Mouse (Mus musculus) C2C12 (cell line): ENCODE measurements around the gene Sf1. TPM values are rescaled to one million over a fixed set of nuclear protein-coding genes. Genes with fewer than 3 reads are reported as not detected.

Experiments
- H3K27me3 ChIP-seq: one replicate; pipeline ENCODE4 v1.6.1; 2011; ENCODE audit not compliant: control insufficient read depth, insufficient read depth, insufficient read length
- H3K36me3 ChIP-seq: one replicate; pipeline ENCODE4 v1.6.1; 2011; ENCODE audit not compliant: control insufficient read depth, insufficient read depth
- H3K4me3 ChIP-seq: one replicate; pipeline ENCODE4 v1.5.1; 2011; ENCODE audit warnings: mild to moderate bottlenecking, control low read depth; ENCODE audit not compliant: poor library complexity, insufficient read depth, severe bottlenecking
- H3K79me2 ChIP-seq: one replicate; pipeline ENCODE4 v1.6.1; 2011; ENCODE audit not compliant: control insufficient read depth, insufficient read depth
- H3K79me3 ChIP-seq: one replicate; pipeline ENCODE4 v1.6.1; 2011; ENCODE audit warnings: low read depth, control low read depth
- H3ac ChIP-seq: one replicate; pipeline ENCODE3; 2011; ENCODE audit warnings: low read depth; ENCODE audit not compliant: control insufficient read depth, insufficient read length
- CEBPB ChIP-seq: IDR thresholded peaks from one replicate; pipeline ENCODE4 v1.6.1; 2011; ENCODE audit warnings: low read depth, mild to moderate bottlenecking, control low read depth, moderate library complexity
- CTCF ChIP-seq: IDR thresholded peaks from one replicate; pipeline ENCODE4 v1.5.1; 2011; ENCODE audit not compliant: control insufficient read depth, insufficient read depth, insufficient read length
- FOSL1 ChIP-seq: IDR thresholded peaks from one replicate; pipeline ENCODE4 v1.8.0; 2011; ENCODE audit warnings: mild to moderate bottlenecking, low read length; ENCODE audit not compliant: poor library complexity, insufficient read depth, severe bottlenecking
- MAX ChIP-seq: IDR thresholded peaks from one replicate; pipeline ENCODE4 v1.6.1; 2011; ENCODE audit warnings: mild to moderate bottlenecking, control low read depth
- MYOD1 ChIP-seq: IDR thresholded peaks from one replicate; pipeline ENCODE4 v1.6.1; 2011; ENCODE audit warnings: low read depth; ENCODE audit not compliant: control insufficient read depth, insufficient read length
- MYOG ChIP-seq: IDR thresholded peaks from one replicate; pipeline ENCODE4 v1.6.1; 2011; ENCODE audit not compliant: control insufficient read depth, insufficient read length; ENCODE audit errors: extremely low read depth
- USF1 ChIP-seq: IDR thresholded peaks from one replicate; pipeline ENCODE4 v1.6.1; 2011; ENCODE audit warnings: low read depth, mild to moderate bottlenecking, control low read depth, moderate library complexity
- polyA plus RNA-seq: library from polyadenylated mRNA; unstranded; fragments of >200 nt; fragmentation: generic; extraction: Trizol; gene quantifications from one replicate; pipeline ENCODE4 v1.2.1, GENCODE M21; 2012; ENCODE audit warnings: missing spikeins

Gene Sf1
- polyA plus RNA-seq, 1 experiment = 138 TPM

DNA sequence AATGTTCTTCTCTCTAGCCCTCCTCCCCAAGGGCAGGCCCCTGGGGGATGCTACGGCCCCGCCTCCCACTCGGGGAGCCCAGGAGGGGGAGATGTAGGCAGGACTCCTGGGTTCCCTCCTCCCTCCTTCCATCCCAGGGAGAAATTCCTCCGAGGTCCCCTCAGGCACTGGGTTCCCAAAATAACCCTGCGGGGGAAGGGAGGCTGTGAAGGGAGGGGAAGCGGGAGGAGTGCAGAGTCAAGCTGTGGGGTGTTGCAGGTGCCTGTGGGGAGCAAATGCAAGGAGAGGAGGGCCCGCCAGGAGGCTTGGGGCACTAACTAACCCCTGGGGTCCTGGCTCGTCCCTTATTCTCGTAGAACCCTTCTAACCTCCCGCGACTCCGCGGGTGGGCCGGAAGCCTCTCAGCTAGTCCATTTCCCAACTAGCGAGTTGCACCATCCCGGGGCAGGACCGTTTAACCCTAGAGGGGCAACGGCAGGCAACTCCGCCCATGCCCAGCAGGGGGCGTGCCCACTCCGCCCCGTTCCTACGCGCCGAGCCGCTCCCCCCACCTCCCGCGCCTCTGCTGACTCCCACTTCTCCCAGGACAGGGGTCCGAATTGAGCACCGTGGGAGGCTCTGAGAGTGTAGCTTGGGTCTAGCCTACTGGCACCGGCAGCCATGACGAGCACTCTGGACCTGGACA is 37.8 kb downstream of the Sf1 start:
- no peak overlapping the region for H3ac ChIP-seq
- H3K36me3 ChIP-seq = no peaks in the 10 kb centered on the region
- peaks cover 40% of the 10 kb centered on the region for H3K27me3 ChIP-seq
- TF ChIP-seq MAX = no peak
- TF ChIP-seq CTCF = peak; percentile 96
- no peak for TF ChIP-seq MYOD1
- no peaks in the 10 kb centered on the region for H3K79me2 ChIP-seq
- no peaks in the 10 kb centered on the region for H3K79me3 ChIP-seq
- H3K4me3 ChIP-seq = no peak overlapping the region

DNA sequence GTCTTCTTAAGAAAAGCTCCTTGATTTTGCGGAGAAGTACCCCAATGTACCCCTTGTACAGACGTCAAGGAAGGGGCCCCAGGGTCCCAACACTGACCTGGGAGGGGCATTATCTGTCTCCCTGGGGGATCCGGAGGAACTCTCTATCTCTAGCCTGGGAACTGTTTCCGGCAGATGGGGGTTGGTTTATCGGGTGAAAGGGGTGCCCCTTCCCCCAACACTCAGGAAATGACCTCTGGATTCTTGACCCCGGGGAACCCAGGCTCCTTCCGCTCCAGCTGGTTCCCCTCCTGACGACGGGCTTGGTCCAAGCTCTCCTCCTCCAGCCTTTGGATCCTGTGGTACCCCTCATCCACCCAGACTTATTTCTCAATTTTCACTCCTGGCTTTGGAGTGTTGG is 38.5 kb downstream of the Sf1 start:
- TF ChIP-seq CEBPB (no peak), USF1 (no peak), MAX (no peak), MYOD1 (no peak), CTCF (no peak), MYOG (no peak), FOSL1 (no peak)
- Histone ChIP-seq H3K27me3 (peaks cover 46% of the 10 kb centered on the region), H3K79me2 (no peaks in the 10 kb centered on the region), H3K4me3 (no peak overlapping the region), H3ac (no peak overlapping the region), H3K36me3 (no peaks in the 10 kb centered on the region), H3K79me3 (no peaks in the 10 kb centered on the region)

DNA sequence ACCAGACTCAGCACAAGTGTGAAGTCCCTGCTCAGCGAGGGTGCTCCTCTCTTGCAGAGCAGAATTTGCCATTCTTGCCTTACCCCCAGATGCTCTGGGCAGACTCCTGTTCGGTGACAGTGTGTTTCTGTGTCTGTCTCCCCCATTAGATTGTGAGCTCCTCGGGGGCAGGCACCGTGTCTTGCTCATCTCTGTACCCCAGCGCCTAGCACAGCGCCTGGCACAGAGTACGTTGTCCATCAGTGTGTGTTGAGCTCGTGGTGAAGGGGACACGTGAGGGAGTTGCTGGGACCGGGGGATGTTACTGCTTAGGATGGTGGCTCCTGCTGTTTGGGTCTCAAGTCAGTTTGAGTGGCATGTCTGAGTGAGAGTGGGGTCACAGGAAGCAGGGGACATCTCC is 40.4 kb downstream of the Sf1 start:
- Histone ChIP-seq H3ac (no peak overlapping the region), H3K4me3 (no peak overlapping the region), H3K27me3 (peaks cover 63% of the 10 kb centered on the region), H3K79me3 (no peaks in the 10 kb centered on the region), H3K79me2 (no peaks in the 10 kb centered on the region), H3K36me3 (no peaks in the 10 kb centered on the region)
- no peak for TF ChIP-seq MYOD1
- no peak for TF ChIP-seq CTCF
- no peak for TF ChIP-seq FOSL1
- no peak for TF ChIP-seq CEBPB
- no peak for TF ChIP-seq MYOG
- TF ChIP-seq USF1 = no peak
- TF ChIP-seq MAX = no peak

DNA sequence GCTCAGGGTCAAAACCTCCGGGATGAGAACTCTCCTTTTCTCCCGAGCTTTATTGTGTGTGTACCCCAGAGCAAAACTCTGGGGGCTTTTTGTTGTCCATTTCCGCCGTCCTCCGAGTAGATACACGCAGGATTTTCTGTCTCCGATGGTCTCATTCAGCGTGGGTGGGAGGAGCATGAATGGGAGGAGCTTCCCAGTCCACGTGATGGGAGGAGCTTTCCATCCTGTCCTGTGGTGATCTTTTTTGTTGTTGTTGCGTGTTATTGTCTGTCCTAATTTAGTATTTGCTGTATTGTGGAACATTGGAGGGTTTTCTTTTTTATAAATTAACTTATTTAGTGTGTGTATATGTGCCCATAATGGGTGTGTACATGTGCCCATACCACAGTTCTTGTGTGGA is 41.9 kb downstream of the Sf1 start:
- Histone ChIP-seq H3K79me2 (no peaks in the 10 kb centered on the region), H3K4me3 (no peak overlapping the region), H3K36me3 (no peaks in the 10 kb centered on the region), H3K27me3 (peaks cover 58% of the 10 kb centered on the region), H3K79me3 (no peaks in the 10 kb centered on the region), H3ac (no peak overlapping the region)
- TF ChIP-seq FOSL1 = no peak
- TF ChIP-seq MYOD1 = no peak
- peak; percentile 55 for TF ChIP-seq USF1
- no peak for TF ChIP-seq MYOG

DNA sequence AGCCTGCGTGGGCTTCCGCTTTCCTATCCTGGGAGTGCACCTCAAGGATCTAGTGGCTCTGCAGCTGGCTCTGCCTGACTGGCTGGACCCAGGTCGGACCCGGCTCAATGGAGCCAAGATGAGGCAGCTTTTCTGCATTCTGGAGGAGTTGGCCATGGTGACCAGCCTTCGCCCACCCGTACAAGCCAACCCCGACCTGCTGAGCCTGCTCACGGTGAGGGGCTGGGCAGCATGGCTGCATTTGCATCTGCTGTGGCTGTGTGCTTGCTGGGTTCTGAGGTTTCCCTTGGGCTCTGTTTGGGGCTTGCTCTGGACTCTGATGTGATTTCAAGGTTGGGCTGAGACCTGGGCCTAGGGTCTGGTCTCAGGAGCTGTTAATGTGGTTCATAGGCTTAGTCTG is 43.6 kb downstream of the Sf1 start:
- Histone ChIP-seq H3K36me3 (no peaks in the 10 kb centered on the region), H3K4me3 (no peak overlapping the region), H3K27me3 (peaks cover 53% of the 10 kb centered on the region), H3K79me3 (no peaks in the 10 kb centered on the region), H3K79me2 (no peaks in the 10 kb centered on the region), H3ac (no peak overlapping the region)
- TF ChIP-seq USF1 (no peak), FOSL1 (no peak), CEBPB (no peak), CTCF (no peak), MYOD1 (no peak), MAX (no peak), MYOG (no peak)

DNA sequence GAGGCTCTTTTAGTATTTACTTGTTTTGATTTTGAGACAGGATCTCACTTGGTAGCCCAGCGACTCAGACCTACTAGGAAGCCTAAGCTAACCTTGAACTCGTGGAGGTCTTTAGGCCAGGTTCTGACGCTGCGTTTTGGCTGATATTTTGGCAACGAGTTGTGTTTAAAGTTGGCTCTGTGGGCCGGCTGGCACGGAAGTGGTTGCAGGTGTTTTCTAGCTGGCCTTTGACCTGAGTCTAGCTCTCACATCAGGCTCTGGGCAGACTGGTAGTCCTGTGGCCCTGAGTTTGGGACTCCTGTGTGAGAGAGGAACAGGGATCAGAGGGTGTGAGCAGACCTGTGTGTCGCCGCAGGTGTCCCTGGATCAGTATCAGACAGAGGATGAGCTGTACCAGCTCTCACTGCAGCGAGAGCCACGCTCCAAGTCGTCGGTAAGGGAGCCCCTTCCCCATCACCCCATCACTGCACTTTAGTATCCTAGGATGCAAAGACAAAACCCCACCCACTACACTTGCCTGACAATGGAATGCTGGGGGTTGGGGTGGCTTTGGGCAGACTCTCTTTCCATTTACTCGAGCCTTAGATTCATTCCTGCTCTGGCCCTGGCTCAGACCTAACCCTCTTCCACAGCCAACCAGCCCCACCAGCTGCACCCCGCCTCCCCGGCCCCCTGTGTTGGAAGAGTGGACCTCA is 44.5 kb downstream of the Sf1 start:
- Histone ChIP-seq H3K79me2 (no peaks in the 10 kb centered on the region), H3K36me3 (no peaks in the 10 kb centered on the region), H3K79me3 (no peaks in the 10 kb centered on the region), H3ac (no peak overlapping the region), H3K4me3 (no peak overlapping the region), H3K27me3 (peaks cover 54% of the 10 kb centered on the region)
- TF ChIP-seq FOSL1 (no peak), MYOG (no peak), MYOD1 (no peak), CTCF (no peak), MAX (no peak), CEBPB (no peak), USF1 (no peak)
